Mouse (Mus musculus): ENCODE data around the gene Crip3.

Gene Crip3

GRCm38 (mm10) chr17:46454539-46454938, 25.8 kb downstream of the Crip3 start:
- in situ Hi-C loops (cut with MboI, MseI) = no loop called here

- in situ Hi-C loops (cut with MboI, MseI) = no loop called here
Observed at GRCm38 (mm10) chr17:46455110-46455691, 26.5 kb downstream of the Crip3 start.

- in situ Hi-C loops (cut with MboI, MseI) = no loop called here
Observed at GRCm38 (mm10) chr17:46457791-46458190, 29.1 kb downstream of the Crip3 start.

GRCm38 (mm10) chr17:46458439-46458838, 29.7 kb downstream of the Crip3 start:
- in situ Hi-C loops (cut with MboI, MseI) = no loop called here

- in situ Hi-C loops (cut with MboI, MseI) = no loop called here
Observed at GRCm38 (mm10) chr17:46460673-46461072, 31.9 kb downstream of the Crip3 start.

GRCm38 (mm10) chr17:46461347-46461746, 32.6 kb downstream of the Crip3 start:
- in situ Hi-C loops (cut with MboI, MseI) = no loop called here

- in situ Hi-C loops (cut with MboI, MseI) = no loop called here
Observed at GRCm38 (mm10) chr17:46462226-46462625, 33.5 kb downstream of the Crip3 start.

GRCm38 (mm10) chr17:46467830-46468229, 39.1 kb downstream of the Crip3 start:
- in situ Hi-C loops (cut with MboI, MseI) = no loop called here

GRCm38 (mm10) chr17:46476601-46477000, 47.9 kb downstream of the Crip3 start:
- in situ Hi-C loops (cut with MboI, MseI) = no loop called here

- in situ Hi-C loops (cut with MboI, MseI) = no loop called here
Observed at GRCm38 (mm10) chr17:46477286-46477685, 48.6 kb downstream of the Crip3 start.
